In genomic region chr8:71610822-71611651, GRCm38 (mm10) we compare ENCODE assay signal across 7 mouse cellular contexts. TPM values are rescaled to one million over a fixed set of nuclear protein-coding genes. Genes with fewer than 3 reads are reported as not detected.
DNase-seq lines count a peak whose midpoint lies in the region; ATAC-seq lines count a peak whose summit lies in the region.

Gene Colgalt1, plus strand, starts transcription at chr8:71610998.

- H3K4me1 ChIP-seq in intestine, embryonic 16.5 days (ENCODE audit: control insufficient read depth, insufficient read depth, low read length): peaks cover 9% of the 10 kb centered on the region
- peaks cover 8% of the 10 kb centered on the region for H3K4me1 ChIP-seq in midbrain, embryonic 11.5 days (ENCODE audit: control insufficient read depth, insufficient read depth, low read length)

- H3K4me3 ChIP-seq in intestine, embryonic 16.5 days (ENCODE audit: low read length): peak within 1 kb of the TSS; percentile 93
- peak within 1 kb of the TSS; percentile 96 for H3K4me3 ChIP-seq in midbrain, embryonic 11.5 days (ENCODE audit: low read depth, low read length)

- H3K27me3 ChIP-seq in intestine, embryonic 16.5 days (replicated peaks; ENCODE audit: control insufficient read depth, insufficient read depth, low read length): no peaks in the 10 kb centered on the region
- no peaks in the 10 kb centered on the region for H3K27me3 ChIP-seq in midbrain, embryonic 11.5 days (ENCODE audit: control insufficient read depth, insufficient read depth, low read length)

- H3K9ac ChIP-seq in intestine, embryonic 16.5 days (ENCODE audit: low read depth, low read length): peak within 1 kb of the TSS; percentile 93
- peak within 1 kb of the TSS; percentile 89 for H3K9ac ChIP-seq in midbrain, embryonic 11.5 days (ENCODE audit: low read length)

- whole genome bisulfite sequencing in intestine, embryonic 16.5 days: under 1% methylated on average over 82 of the region's 82 CpGs
- under 1% methylated on average over 82 of the region's 82 CpGs for WGBS in midbrain, embryonic 11.5 days

- peak within 1 kb of the TSS; percentile 90 for H3K4me2 ChIP-seq in intestine, embryonic 16.5 days (ENCODE audit: low read depth, low read length)
- H3K4me2 ChIP-seq in midbrain, embryonic 11.5 days: peak within 1 kb of the TSS; percentile 85

- H3K27ac ChIP-seq in intestine, embryonic 16.5 days (ENCODE audit: low read length): peak within 1 kb of the TSS; percentile 91
- H3K27ac ChIP-seq in midbrain, embryonic 11.5 days (ENCODE audit: low read depth, low read length): peak within 1 kb of the TSS; percentile 61; the same call in 1 of the 2 replicates

- peak; percentile 99 for ATAC-seq in intestine, embryonic 16.5 days
- ATAC-seq in midbrain, embryonic 11.5 days (ENCODE audit: low FRiP score): peak; percentile 99

- DNase-seq in adrenal gland, adult 8-10 months: peak; percentile 99
- peak; percentile 93 for DNase-seq in embryo, embryonic 9.5 days (ENCODE audit: extremely low spot score)
- DNase-seq in gastrocnemius, postnatal 4 days (ENCODE audit: low spot score in 2 of 2): peak; percentile 79 to 92
- peak; percentile 98 for DNase-seq in left cerebral cortex, postnatal 36 days (ENCODE audit: low spot score in 2 of 2)
- peak; percentile 99 for DNase-seq in midbrain, embryonic 11.5 days (ENCODE audit: low spot score, missing footprints)
- peak; percentile 99 for DNase-seq in skeletal muscle tissue, adult 2 months (ENCODE audit: low read depth, low spot score)

- H3K36me3 ChIP-seq in intestine, embryonic 16.5 days (ENCODE audit: control insufficient read depth, insufficient read depth, low read length): peaks cover 5% of the 10 kb centered on the region; the same call in 1 of the 2 replicates
- peaks cover 8% of the 10 kb centered on the region; the same call in 1 of the 2 replicates for H3K36me3 ChIP-seq in midbrain, embryonic 11.5 days (ENCODE audit: control insufficient read depth, insufficient read depth, low read length)

- intact Hi-C loops in left cerebral cortex, postnatal 36 days (cut with DNase I): loop anchor here (5.0 kb wide), 1 partner anchor 51 kb away; no protein-coding TSS in a partner anchor

- no peaks in the 10 kb centered on the region for H3K9me3 ChIP-seq in intestine, embryonic 16.5 days (ENCODE audit: control insufficient read depth, low read length)
- no peaks in the 10 kb centered on the region for H3K9me3 ChIP-seq in midbrain, embryonic 11.5 days (ENCODE audit: control insufficient read depth, low read length)

RNA-seq across cellular contexts. Expression of gene Colgalt1, which starts in this region (rescaled TPM):
- total RNA-seq in adrenal gland, adult 8-10 months (2022): 10 to 100 TPM; 64.7 to 78.0 (median 69.1) TPM
- 10 to 100 TPM; 63.9 to 77.4 TPM for total RNA-seq in gastrocnemius, postnatal 4 days (2021)
- 68.0 and 70.5 TPM in 2 replicates for polyA plus RNA-seq in intestine, embryonic 16.5 days (2015; fragmentation: Nextera tagmentation; extraction: Ambion mirVana)
- 10 to 100 TPM; 48.5 to 52.2 TPM for total RNA-seq in left cerebral cortex, postnatal 36 days (2021)
- 39.5 and 42.8 TPM in 2 replicates for polyA plus RNA-seq in midbrain, embryonic 11.5 days (2014; fragmentation: Nextera tagmentation; extraction: Ambion mirVana)

Comparison
In these comparisons a context has a peak if more than half of its experiments do, and no peak if none do; other contexts are left out.
1. Peak in every context shown above with its lines: DNase-seq, ATAC-seq, H3K4me3 ChIP-seq and H3K27ac ChIP-seq.